Mouse (Mus musculus) CH12.LX (cell line): Measurements from ENCODE around the gene Gys2.

Source experiments
- BHLHE40 ChIP-seq: IDR thresholded peaks from 2 replicates; pipeline ENCODE4 v1.6.1; 2011; ENCODE audit warnings: mild to moderate bottlenecking, low read depth, low read length, improper control_type of control experiment
- CHD2 ChIP-seq: IDR thresholded peaks from 2 replicates; pipeline ENCODE4 v1.6.1; 2011; ENCODE audit warnings: low read length, improper control_type of control experiment
- CTCF ChIP-seq, 2 experiments: IDR thresholded peaks in 1 of 2; conservative IDR thresholded peaks in 1 of 2; 2 replicates each; pipeline ENCODE4 v1.5.1; 2011 to 2012; ENCODE audit warnings: low read depth in 2 of 2, low read length in 2 of 2, improper control_type of control experiment in 1 of 2, inconsistent platforms in 1 of 2, mild to moderate bottlenecking in 1 of 2, moderate library complexity in 1 of 2
- EP300 ChIP-seq: IDR thresholded peaks from 2 replicates; pipeline ENCODE4 v1.6.1; 2011; ENCODE audit warnings: low read length, improper control_type of control experiment
- ETS1 ChIP-seq: conservative IDR thresholded peaks from 2 replicates; pipeline ENCODE4 v1.6.1; 2012; ENCODE audit warnings: low read depth, mild to moderate bottlenecking, inconsistent platforms, low read length, improper control_type of control experiment, moderate library complexity
- KAT2A ChIP-seq: IDR thresholded peaks from 2 replicates; pipeline ENCODE4 v1.6.1; 2012; ENCODE audit warnings: low read length, improper control_type of control experiment, inconsistent platforms; ENCODE audit not compliant: insufficient replicate concordance
- MAX ChIP-seq: IDR thresholded peaks from 2 replicates; pipeline ENCODE4 v1.6.1; 2011; ENCODE audit warnings: low read length, improper control_type of control experiment
- MYC ChIP-seq: IDR thresholded peaks from 2 replicates; pipeline ENCODE4 v1.6.1; 2011; ENCODE audit warnings: low read depth, mild to moderate bottlenecking, improper control_type of control experiment, low read length
- USF1 ChIP-seq: IDR thresholded peaks from 2 replicates; pipeline ENCODE4 v1.6.1; 2014; ENCODE audit warnings: low read depth, mild to moderate bottlenecking, inconsistent platforms, low read length, improper control_type of control experiment

DNA sequence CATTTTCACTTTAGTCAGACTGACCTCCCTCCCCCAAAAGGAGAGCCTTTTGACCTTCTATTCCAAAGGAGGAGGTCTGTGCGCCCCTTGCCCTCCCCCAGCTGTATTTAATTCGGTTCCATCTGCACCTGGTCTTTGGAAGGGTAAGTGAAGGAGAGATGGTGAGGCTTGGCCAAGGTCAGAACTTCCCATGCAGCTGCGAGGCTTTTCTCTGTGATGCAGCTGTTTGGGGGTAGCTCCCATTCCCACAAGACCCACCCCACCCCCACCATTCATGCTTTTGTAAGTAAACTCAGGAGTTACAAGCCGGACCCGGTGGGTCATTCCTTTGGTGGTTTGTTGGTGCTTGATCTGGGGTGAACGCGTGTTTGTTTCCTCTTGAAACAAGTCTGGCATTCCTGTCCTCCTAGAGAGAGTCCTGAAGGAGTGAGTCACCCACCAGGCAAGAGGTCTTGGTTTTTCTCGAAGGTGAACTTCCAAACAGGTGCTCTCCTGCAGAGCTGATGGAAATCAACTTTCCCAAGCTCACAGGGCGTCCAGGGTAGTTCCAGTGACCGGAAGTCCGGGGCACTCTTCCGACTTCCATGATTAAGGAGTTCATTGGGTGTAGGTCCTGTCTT, 38.7 kb upstream of the Gys2 start:
- no peak for TF ChIP-seq CTCF (conservative IDR thresholded peaks at IDR 0.05 in 1 of 2, IDR thresholded peaks at IDR 0.05 in 1 of 2; ENCODE audit: low read depth in 2 of 2, low read length in 2 of 2)
- TF ChIP-seq EP300, result no peak
- TF ChIP-seq USF1, result no peak
- TF ChIP-seq ETS1, result no peak
- no peak for TF ChIP-seq MAX
- TF ChIP-seq KAT2A, result no peak
- no peak for TF ChIP-seq MYC
- TF ChIP-seq BHLHE40, result no peak
- no peak for TF ChIP-seq CHD2
